Mouse (Mus musculus) stomach, postnatal 0 days (tissue): ENCODE measurements at regions not wholly inside any gene's neighbourhood (a gene's known extent, or its start where the extent isn't known, plus 50 kb on each side); places are given as distances from the start of the nearest gene placed in this dataset.

Experiments
- CTCF ChIP-seq: IDR thresholded peaks from 2 replicates; pipeline ENCODE4 v1.5.1; 2016; ENCODE audit warnings: antibody characterized with exemption, low read depth, mild to moderate bottlenecking, moderate library complexity
- EP300 ChIP-seq: optimal IDR thresholded peaks from 2 replicates; pipeline ENCODE3; 2016; ENCODE audit warnings: antibody characterized with exemption

GRCm38 (mm10) chr7:70516741-70517140, 150.2 kb upstream of the Nr2f2 start:
- TF ChIP-seq CTCF (no peak), EP300 (no peak)
